Mouse (Mus musculus): ENCODE measurements around the gene Oaz2. TPM values are rescaled to one million over a fixed set of nuclear protein-coding genes. Genes with fewer than 3 reads are reported as not detected.
"Not testable (repeated sequence)": the region's sequence is repeated elsewhere in the genome, so short reads cannot be mapped to it uniquely, and the experiment has no call there.

The Oaz2 gene
- total RNA-seq, 2 experiments from 2014 or later, result 199 to 204 TPM

DNA sequence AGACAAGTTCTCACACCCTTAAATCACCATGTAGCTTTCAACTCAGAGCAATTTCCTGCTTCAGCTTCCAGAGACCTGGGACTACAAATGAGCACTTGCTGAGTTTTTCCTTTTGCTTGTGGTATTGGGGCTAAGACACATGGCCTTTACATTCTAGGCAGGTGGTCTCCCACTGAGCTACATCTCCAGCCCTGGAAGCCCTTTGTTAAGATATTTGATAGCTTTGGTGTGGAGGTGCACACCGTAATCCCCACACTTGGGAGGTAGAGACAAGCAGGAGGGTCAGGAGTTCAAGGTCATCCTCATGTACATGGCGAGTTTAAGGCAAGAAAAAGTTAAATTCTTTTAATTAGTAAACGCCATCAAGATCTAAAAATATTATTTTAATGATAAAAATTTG lies 14.4 kb downstream of the Oaz2 start:
- Histone ChIP-seq H3K27ac (no peak overlapping the region; the same call in 1 of the 2 replicates), H3K4me3 (no peak overlapping the region)
- no peak for TF ChIP-seq CTCF (conservative IDR thresholded peaks at IDR 0.05)
- DNase-seq (ENCODE audit: low spot score in 2 of 2), result no peak

DNA sequence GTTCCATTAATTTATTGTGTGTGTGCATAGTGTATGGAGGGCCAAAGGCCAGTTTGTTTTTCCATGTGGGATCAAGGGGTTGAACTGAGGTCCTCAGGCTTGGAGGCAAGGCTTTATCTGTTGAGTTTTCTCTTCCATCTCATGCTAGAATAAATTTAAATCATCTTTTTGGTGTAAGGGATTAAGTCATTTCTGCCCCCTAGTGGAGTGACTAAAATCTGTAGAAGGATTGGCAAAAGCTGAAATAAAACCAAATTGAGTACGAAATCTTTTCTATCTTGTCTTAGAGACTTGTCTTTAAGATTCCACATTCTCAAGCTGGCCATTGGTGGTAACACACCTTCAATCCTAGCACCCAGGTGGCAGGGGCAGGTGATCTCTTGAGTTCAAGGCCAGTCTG lies 15.2 kb downstream of the Oaz2 start:
- no peak overlapping the region for H3K4me3 ChIP-seq
- peak; percentile 82 for TF ChIP-seq CTCF (conservative IDR thresholded peaks at IDR 0.05)
- H3K27ac ChIP-seq, result no peak overlapping the region; the same call in 1 of the 2 replicates
- DNase-seq (ENCODE audit: low spot score in 2 of 2), result no peak

DNA sequence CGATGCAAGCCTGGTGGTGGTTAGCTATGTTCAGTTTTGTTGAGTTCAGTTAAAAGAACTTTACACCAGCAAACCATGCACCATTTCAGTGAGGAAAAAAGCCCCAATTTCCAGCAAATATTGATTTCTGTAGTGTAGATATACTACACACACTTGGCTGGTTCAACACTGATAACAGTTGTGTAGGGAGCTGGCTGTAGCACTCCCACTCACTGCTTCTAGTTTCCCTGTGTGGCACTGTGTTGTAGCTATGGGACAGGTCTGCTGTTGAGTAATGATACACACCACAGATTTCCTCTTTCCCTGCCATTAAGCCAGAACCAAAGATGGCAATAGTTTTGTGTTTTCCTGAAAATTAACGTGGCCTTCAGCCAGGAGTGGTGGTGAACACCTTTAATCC lies 16.9 kb downstream of the Oaz2 start:
- no peak overlapping the region for H3K4me3 ChIP-seq
- H3K27ac ChIP-seq, result 0 out of 2 replicates have a peak overlapping the region, but pooled peaks have one; percentile 18
- no peak for DNase-seq (ENCODE audit: low spot score in 2 of 2)
- TF ChIP-seq CTCF (conservative IDR thresholded peaks at IDR 0.05), result no peak

DNA sequence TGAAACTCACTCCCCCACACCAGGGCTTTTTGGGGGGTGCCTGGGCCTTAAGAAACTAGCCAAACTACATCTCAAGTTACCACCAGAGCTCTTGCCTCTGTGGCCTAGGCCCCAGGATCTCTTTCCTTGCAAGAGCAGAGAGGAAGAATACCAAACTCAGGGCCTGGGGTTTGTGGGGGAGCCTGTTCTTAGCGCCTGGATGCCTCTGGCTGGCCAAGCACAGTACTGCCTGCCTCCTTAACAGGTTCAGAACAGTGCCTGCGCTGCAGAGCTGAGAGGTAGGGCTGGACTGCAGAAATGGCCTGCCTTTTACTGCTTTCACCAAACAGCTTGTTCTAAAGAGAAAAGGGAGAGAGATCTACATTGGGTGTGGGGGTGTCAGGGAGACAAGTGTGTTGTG lies 22.1 kb downstream of the Oaz2 start:
- H3K27ac ChIP-seq; H3K4me3 ChIP-seq; DNase-seq (ENCODE audit: low spot score in 2 of 2): not testable (repeated sequence)

DNA sequence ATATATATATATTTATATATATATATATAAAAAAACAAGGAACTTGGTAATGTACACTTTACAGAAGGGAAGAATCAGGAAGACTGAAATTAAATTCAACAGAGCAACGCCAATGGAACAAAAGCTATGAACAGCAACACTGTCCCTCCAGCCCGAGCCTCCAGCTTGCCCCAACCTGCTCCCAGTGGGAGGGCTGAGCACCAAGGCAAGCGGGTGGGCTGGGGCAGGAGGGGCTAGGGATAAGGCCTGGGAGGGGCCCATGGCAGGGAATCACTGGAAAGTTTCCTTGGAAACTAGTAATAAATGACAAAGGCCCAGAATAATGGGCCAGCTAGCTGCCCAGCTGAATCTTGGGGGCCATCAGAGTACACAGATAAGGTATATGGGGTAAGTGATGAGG lies 24.7 kb downstream of the Oaz2 start:
- Histone ChIP-seq H3K27ac (peak overlapping the region; percentile 77), H3K4me3 (no peak overlapping the region)
- no peak for DNase-seq (ENCODE audit: low spot score in 2 of 2)
- TF ChIP-seq CTCF (conservative IDR thresholded peaks at IDR 0.05), result no peak

DNA sequence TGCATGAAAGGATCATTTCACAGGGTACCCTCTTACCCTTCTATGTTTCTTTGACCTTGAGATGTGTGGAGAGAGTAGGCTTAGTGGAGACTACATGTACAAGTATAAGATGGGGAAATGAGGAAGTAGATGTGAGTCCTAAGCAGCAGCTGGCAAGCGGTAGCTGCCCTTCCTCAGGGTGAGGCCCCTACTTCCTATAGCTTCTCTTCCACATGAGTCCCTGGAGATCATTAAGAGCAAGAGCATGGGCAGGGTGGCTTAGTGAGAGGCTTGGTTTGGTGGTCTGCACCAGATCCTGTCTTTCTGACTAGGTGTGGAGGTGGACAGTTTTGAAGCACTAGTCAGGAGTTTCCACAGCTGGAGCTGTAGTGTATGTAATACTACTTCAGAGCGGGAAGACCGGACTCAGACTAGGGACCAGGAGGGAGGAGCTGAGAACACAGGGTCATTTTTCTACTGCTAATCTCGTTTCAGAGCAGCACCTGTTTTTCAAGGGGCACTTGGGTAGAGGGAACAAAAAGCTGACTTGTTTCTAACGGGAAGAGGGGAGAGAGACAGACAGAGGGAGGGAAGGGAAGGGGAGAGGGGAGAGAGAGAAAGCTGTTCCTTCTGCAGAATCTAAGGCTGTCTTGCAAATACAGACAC lies 25.3 kb downstream of the Oaz2 start:
- no peak for TF ChIP-seq CTCF (conservative IDR thresholded peaks at IDR 0.05)
- DNase-seq (ENCODE audit: low spot score in 2 of 2), result no peak
- H3K27ac ChIP-seq, result peak overlapping the region; percentile 77

DNA sequence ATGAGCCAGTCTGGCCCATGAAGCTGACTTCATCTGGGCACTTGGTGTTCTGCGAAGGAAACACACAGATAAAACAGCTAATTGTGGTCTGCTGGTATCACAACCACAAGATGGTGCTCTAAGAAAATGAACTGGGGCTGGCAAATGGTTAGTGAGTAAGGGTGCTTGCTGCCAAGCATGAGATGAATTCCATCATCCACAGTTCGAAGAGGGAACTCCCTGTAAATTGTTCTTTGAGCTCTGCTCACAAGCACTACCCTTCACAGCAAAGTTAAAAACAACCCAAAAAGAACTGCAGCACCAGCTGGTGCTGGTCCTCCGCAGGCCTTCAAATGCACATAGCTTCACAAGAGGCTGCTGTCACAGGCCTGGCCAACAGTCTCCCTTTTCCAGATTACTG lies 27.8 kb downstream of the Oaz2 start:
- peak; percentile 88 for TF ChIP-seq CTCF (conservative IDR thresholded peaks at IDR 0.05)
- DNase-seq (ENCODE audit: low spot score in 2 of 2), result peak; percentile 70 to 85
- Histone ChIP-seq H3K27ac (peak overlapping the region; percentile 77), H3K4me3 (no peak overlapping the region)

More for the DNA sequence above, 25.3 kb downstream of the Oaz2 start:
- no peak overlapping the region for H3K4me3 ChIP-seq

GRCm38 (mm10) chr9:65696337-65696736 lies 28.5 kb downstream of the Oaz2 start:
- TF ChIP-seq CTCF (conservative IDR thresholded peaks at IDR 0.05), result no peak
- Histone ChIP-seq H3K4me3 (no peak overlapping the region), H3K27ac (peak overlapping the region; percentile 70)
- DNase-seq (ENCODE audit: low spot score in 2 of 2), result no peak

- H3K4me3 ChIP-seq, result no peak overlapping the region
- TF ChIP-seq CTCF (conservative IDR thresholded peaks at IDR 0.05), result no peak
- H3K27ac ChIP-seq, result peak overlapping the region; percentile 70
- no peak for DNase-seq (ENCODE audit: low spot score in 2 of 2)
Observed at GRCm38 (mm10) chr9:65697356-65697755, 29.6 kb downstream of the Oaz2 start.

DNA sequence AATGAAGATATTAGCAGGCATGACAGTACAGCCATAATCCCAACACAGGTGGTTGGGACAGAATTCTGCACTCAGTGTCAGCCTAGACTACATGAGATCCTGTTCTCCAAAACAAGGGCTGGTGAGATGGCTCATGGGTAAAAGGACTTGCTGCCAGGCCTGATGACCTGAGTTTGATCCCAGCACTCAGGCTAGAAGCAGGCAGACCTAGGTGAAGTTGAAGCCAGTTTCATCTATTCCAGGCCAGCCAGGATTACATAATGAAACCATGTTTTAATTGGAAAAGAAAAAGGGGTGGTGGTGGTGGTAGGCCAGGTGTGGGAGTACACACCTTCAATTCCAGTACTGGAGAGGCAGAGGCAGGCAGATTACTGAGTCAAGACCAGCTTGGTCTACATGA lies 30.2 kb downstream of the Oaz2 start:
- no peak for DNase-seq (ENCODE audit: low spot score in 2 of 2)
- H3K4me3 ChIP-seq, result no peak overlapping the region
- H3K27ac ChIP-seq, result peak overlapping the region; percentile 70; the same call in 1 of the 2 replicates
- no peak for TF ChIP-seq CTCF (conservative IDR thresholded peaks at IDR 0.05)

DNA sequence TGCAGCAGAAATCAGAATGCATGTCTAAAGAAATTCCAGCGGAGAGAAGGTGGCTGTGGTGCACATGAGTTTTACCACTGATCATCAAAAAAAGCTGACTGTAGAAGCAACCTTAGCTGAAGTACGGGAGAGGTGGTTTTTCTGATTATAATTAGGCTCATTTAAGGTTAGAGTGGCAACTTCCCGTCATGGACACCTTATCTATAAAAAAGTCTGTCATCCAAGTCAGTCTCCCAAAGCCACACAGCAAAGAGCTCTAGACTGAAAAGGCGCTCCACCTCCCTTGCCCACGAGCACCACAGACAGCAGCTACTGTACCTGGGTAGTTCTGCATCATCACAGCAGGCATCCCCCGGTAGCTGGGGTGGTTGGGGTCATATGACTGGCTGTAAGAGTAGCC lies 32.7 kb downstream of the Oaz2 start:
- DNase-seq (ENCODE audit: low spot score in 2 of 2), result no peak
- TF ChIP-seq CTCF (conservative IDR thresholded peaks at IDR 0.05), result no peak
- Histone ChIP-seq H3K4me3 (no peak overlapping the region), H3K27ac (no peak overlapping the region)

DNA sequence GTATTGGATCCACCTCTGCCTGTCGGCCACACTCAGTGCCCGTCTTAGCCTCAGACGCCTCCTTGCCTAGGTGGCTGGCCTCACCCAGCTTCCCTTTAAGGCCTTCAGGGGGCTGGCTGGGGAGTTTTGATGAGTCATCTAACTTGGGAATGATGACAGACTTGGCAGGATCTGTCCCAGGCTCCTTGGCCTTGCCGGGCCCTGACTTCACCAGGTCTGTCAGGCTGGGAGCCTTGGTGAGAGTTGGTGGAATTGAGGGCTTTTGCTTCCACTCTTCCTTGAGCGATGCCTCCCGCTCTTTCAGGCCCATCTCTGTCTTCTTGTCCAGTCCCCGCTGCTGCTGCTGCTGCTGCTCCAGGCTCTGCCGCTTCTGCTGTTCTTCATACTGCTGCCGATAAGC lies 34.5 kb downstream of the Oaz2 start:
- no peak for TF ChIP-seq CTCF (conservative IDR thresholded peaks at IDR 0.05)
- DNase-seq (ENCODE audit: low spot score in 2 of 2), result no peak
- Histone ChIP-seq H3K4me3 (no peak overlapping the region), H3K27ac (no peak overlapping the region)

DNA sequence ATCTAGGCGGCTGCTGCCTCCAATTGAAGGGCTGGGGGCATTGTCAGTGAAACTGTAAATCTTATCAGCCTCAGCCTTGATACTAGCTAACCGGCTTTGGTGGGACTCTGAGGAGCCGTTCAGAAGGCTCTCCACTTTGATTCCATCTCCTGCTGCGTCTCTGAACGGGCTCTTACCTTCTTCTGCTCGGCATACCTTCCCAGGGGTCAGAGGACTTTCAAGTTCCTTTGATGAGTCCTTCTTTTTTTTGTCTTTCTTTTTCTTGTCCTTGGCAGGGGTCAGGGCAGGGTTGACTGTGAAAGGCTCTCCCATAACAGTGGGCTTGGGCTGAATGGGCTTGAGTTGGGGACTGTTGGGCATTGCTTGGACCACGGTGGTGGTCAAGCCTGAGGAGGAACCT lies 35.4 kb downstream of the Oaz2 start:
- H3K4me3 ChIP-seq, result no peak overlapping the region
- H3K27ac ChIP-seq, result no peak overlapping the region

DNA sequence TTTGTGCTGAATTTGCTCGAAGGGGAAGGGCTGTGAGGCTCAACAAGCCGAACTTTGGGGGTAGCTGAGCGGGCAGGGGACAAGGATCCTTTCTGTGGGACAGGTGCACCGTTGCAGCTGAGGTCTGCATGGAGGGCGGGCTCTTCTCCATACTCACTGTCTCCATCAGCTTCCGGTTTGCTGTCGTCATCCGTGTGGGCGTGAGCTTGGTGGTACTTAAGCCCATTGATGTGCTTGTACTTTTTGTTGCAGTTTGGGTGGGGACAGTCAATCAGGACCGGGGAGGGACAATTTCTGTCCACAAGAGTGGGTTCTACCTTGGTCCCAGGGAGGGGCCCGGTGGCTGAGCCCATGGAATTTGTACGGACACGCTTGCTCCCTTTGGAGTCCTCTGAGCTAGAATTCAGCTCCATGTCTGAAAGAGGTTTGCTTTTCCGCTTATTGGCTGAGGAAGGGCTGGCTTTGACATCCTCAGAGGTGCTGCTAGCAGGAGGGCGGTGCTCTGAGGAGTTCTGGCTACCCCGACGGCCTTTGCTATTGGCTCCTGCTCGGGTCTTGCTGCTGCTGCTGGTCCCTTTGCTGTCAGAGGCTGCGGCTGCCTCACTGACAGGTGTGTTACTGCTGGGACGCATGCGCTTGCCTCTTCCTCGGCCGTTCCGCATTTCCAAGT lies 36.3 kb downstream of the Oaz2 start:
- Histone ChIP-seq H3K4me3 (no peak overlapping the region), H3K27ac (no peak overlapping the region)
- no peak for DNase-seq (ENCODE audit: low spot score in 2 of 2)
- TF ChIP-seq CTCF (conservative IDR thresholded peaks at IDR 0.05), result no peak

More for the DNA sequence above, 35.4 kb downstream of the Oaz2 start:
- no peak for DNase-seq (ENCODE audit: low spot score in 2 of 2)
- no peak for TF ChIP-seq CTCF (conservative IDR thresholded peaks at IDR 0.05)
